Mouse (Mus musculus): ENCODE measurements around the gene Syndig1.

Syndig1 gene

DNA sequence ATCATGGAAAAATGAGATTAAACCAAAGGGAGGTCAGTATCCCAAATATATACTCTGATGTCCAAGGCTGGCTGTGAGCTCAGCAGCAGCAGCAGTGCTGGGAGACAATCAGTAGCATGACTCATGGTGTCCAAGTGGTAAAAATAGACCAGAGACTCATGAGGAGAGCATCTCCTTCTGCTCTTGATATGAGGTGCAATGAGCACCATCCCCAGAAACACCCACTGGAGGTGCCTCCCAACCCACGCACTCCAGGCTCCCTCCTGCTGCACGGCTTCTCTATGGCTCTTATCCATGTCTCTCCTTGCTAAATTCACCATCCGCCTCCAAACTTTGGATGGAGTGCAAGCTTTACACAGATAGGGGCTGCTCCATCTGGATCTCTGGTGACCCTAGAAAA, 44.3 kb downstream of the Syndig1 start:
- in situ Hi-C loops (cut with MboI, MseI): no loop called here

DNA sequence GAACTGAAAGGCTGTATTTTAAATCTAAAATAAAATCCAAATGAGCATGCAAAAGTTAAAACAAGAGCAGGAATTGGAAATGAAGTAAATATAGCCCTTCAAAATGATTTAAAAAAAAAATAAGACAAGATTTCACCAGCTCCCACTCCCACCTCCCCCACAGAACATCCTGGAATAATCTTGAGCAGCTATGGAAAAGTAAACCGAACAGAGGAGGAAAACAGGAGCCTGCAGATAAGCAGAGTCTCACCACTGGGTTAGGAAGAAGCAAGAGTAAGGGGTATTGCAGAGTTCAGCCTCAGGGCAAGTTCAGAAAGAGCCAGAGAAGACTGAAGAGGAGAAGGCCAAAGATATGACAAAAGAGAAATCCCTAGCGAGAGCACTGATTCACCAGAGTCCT, 48.9 kb downstream of the Syndig1 start:
- in situ Hi-C loops (cut with MboI, MseI): no loop called here

DNA sequence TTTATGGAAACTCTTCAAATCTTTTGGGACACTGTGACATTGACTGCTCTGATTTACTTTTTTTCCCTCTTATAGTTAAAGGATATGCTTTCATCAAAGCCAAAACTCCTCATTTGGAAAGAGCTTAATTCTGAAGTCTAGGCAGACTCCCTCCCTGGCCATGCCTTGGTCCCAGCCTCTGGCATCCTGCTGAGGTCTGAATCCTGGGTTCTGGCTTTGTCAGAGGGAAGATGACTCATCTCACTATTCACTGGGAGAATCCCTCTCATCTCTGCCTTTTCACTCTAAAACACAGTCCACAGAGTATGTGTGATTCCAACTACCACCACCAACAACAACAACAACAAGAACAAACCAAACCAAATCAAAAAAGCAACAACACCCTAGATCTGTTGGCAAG, 58.6 kb downstream of the Syndig1 start:
- in situ Hi-C loops (cut with MboI, MseI): no loop called here

DNA sequence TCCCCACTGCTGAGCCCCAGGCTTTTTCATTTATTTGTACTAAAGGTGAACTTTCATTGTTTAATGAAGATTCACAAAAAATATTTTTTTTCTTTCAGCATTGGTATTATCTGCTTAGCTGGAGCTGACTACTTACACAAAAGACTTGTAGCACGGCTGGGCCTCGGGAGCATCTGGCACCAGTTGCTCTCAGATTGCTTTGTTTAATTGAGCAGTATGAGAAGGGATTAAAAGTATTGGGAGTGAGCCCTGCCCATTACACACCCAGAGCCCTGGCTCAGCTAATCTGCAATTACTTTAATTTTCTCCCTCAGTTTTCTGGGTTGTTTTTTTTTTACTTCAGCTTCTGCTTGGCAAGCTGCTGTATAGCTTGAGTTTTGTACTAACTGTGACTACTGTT, 62.6 kb downstream of the Syndig1 start:
- in situ Hi-C loops (cut with MboI, MseI): no loop called here

DNA sequence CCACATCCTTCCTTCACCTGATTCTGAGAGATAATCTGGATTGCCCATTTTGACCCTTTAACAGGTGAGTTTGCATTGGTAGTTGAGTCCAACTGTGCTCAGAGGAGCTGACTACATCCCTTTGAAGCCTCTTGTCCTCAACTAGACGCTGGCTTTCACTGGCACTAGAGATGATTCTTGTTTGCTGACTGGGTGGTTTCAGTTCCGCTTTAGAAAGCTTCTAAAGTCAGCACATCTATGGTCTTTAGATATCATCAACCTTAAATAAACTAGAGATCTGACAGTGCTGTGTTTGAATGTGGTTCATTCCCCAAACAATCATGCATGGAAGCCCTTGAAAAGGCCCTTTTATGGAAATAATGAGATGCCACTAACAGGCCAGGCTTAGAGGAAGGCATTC, 67.3 kb downstream of the Syndig1 start:
- in situ Hi-C loops (cut with MboI, MseI): no loop called here

DNA sequence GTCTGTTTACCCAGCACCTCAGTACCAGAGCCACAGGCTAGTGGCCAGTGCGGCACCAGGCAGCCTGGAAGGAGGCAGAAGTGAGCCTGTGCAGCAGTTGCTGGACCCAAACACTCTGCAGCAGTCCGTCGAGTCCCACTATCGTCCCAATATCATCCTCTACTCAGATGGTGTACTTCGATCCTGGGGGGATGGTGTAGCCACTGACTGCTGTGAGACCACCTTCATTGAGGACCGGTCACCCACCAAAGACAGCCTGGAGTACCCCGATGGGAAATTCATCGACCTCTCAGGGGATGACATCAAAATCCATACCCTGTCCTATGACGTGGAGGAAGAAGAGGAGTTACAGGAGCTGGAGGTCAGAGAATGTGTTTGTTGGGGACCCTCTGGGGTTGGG, 70.6 kb downstream of the Syndig1 start:
- in situ Hi-C loops (cut with MboI, MseI): no loop called here

DNA sequence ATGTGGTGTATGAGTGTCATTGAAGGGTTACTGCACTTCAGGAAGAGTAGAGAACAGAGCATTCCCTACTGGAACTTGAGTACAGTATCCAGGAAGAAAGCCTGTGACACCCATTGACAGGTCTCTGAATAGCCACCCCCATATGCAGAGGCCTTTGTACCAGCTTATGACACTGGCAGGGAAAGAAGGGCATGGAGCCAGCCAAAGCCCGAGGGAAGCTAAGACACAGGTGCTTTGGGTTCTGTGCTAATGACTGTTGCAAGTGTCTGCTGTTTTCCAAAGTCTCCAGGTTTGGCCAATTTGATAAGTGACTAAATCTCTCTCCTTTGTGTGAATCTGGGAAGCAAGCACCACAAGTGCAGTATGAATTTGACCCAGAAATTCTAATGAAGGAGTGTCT, 71.6 kb downstream of the Syndig1 start:
- in situ Hi-C loops (cut with MboI, MseI): no loop called here

DNA sequence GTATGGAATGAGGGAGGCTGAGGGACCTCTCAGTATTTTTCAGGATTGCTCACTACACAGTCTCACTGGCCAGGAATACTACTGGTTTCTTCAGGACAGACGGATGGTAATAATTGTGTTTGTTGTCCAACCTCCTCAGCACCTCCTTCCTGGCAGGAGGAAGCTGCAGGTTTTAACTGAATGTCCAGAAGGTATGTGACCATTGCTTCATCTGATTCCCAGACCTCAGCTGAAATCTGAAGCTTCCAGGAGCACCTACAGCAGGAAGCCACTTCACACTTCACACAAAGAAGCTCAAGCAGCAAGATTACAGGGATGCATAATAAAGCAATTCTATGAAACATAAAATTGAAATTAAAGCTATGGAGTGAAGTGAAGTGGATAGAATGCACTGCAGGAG, 75.4 kb downstream of the Syndig1 start:
- in situ Hi-C loops (cut with MboI, MseI): no loop called here

DNA sequence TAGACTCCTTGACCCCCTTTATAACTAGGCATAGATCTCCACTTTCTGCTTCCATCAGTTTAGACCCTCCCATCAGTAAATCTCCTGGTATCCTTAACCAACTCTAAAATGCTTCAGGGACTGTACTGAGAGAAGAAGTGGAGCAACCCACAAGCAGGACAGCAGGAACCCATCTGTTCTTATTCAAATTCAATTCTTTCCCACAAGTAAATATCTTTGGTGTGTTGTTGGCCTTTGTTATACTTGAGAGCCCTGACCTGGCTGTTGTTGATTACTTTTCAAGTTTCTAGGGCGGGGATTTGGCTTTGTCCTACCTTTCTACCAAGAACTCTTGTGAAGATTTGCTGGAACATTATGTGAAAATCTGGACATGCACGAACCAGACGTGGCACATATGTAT, 77.7 kb downstream of the Syndig1 start:
- in situ Hi-C loops (cut with MboI, MseI): no loop called here

DNA sequence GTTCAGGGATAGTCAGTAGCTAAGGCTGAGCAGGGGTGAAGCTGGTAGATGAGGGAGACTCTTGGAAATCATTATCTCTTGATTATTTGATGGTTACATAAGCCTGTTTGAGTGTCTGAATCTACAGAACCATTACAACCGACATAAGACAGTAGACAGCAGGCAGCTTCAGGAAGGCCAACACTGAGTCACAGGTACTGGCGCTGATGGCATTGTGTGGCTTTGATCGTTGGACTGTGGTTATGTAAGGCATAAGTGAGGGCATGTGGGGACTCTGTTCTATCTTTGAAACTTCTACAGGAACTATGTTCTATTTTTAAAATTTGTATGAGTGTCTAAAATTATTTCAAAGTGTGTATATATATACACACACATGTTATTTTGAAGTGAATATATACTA, 88.2 kb downstream of the Syndig1 start:
- in situ Hi-C loops (cut with MboI, MseI): loop anchor here (10.0 kb wide), 1 partner anchor 258 kb away; the partner anchor contains the start of gene Gm10770

DNA sequence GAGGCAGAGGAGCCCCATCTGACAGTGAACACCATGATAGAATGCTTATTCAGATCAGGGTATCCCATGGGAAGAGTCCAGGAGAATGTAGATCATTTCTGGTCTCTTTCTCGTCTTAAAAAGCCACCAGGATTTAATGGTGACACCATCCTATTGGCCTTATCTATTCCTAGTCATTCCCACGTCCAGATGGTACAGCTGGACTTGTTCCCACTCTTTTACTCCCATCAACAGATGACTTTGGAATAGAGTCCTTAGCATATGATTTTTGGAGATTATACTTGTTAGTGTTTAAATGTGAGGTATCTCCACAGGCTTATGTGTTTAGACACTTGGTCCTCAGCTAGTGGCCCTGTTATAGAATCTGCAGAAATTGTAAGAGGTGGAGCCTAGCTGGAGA, 94.5 kb downstream of the Syndig1 start:
- in situ Hi-C loops (cut with MboI, MseI): no loop called here

DNA sequence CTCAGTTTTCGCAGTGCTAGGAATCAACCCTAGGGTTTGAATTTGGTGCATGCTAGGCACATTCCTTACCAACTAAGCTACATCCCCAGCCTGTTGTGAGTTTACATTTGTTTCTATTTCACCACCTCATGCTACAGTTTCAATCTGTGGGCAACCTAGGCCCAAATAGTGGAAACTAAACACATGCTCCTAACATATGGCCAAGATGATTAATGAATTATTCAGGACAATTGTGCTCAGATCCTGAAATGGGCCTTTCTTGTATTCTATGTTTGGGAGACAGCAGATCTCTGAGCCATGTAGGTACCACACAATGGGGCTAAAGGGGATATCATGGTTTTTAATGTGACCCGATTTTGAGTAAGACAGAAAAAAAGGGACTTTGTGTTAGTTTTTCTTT, 96.9 kb downstream of the Syndig1 start:
- in situ Hi-C loops (cut with MboI, MseI): no loop called here

DNA sequence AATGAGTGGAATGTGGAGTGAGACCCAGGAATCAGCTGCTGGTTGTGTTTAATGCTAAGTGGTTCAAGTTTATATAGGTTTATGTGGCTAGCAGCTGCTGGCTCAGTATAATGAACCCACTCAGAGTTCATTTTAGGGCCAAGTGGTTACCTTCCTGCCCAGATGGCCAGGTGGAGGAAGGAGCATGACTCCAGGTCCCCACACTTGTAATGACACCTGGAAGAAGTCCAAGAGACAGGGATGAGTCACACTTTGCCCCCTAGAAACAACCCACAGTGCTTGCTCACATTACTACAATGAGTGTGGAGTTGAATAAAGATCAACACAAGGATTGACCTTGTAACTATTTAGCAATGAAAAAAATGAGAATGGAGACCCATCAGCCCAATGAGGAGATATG, 98.0 kb downstream of the Syndig1 start:
- in situ Hi-C loops (cut with MboI, MseI): no loop called here

DNA sequence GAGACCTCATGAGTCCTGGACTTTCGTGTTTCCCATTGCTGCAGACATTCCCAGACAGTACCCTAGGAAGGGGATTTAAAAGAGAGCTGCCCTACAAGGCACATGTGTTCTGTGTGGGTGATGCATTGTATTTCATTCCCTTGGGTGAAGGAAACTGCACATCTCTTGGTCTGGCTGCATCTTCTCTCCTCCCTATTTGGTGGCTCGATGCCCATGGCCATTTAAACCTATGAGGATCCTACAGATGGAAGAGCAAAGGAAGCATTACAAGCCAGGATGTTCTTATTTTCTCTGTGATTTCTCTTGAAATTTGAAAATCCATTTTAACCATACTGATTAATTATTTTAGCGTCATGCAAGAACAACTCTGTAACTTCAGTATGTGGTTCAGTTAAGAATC, 98.5 kb downstream of the Syndig1 start:
- in situ Hi-C loops (cut with MboI, MseI): no loop called here

DNA sequence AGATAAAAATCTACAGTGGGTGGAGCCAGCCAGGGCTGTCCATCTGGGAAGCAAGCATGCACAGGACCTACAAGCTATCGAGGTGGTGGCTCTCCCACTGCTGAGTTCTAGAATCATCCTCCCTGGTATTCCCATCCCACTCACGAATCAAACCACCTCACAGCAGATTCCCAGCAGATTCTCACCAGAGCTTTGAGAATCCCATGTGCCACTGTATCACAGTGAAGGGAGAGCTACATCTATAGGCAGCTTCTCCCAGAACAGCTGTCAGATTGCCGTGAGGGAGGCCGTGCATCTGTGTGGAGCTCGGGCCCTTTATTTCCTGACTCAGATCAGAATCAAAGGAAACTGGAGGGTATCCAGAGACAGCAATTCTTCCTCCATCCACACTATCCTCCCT, 101.0 kb downstream of the Syndig1 start:
- in situ Hi-C loops (cut with MboI, MseI): no loop called here

DNA sequence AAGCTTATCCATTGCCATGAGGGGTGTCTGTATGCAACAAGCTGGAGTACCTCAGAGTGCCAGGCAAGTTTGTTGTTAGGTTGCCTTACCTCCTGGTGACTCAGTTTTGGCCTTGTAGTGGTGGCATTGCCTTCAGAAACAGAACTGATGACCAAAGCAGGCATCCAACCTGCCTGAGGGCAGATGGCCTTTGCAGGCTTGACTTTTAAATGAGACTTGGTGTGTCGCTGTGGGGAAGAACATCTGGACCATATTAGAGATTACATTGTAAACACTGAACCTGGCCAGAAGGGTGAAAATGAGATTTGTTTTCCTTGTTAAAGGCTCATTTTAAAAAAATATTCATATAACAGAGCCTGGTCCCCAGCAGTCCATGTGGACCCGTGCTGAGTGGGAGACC, 102.1 kb downstream of the Syndig1 start:
- in situ Hi-C loops (cut with MboI, MseI): no loop called here

DNA sequence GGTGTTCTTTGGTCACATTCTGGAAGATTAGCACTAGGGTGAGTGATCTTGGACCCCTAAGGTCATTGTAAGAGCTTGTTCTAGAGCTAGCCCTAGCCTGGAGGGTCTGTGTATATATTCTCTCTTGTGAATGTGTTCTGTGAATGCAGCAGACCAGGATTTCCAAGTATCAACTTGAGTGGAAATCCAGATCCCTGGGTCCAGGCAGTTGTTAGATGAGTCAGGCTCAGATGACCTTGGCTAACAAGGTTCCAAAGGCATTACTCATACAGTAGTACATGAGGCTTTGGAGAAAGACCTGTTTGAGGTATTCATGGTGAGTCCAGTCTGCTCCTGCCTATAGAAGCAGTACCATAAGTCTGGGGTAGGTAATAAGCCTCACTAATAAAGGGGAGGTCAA, 103.1 kb downstream of the Syndig1 start:
- in situ Hi-C loops (cut with MboI, MseI): no loop called here

DNA sequence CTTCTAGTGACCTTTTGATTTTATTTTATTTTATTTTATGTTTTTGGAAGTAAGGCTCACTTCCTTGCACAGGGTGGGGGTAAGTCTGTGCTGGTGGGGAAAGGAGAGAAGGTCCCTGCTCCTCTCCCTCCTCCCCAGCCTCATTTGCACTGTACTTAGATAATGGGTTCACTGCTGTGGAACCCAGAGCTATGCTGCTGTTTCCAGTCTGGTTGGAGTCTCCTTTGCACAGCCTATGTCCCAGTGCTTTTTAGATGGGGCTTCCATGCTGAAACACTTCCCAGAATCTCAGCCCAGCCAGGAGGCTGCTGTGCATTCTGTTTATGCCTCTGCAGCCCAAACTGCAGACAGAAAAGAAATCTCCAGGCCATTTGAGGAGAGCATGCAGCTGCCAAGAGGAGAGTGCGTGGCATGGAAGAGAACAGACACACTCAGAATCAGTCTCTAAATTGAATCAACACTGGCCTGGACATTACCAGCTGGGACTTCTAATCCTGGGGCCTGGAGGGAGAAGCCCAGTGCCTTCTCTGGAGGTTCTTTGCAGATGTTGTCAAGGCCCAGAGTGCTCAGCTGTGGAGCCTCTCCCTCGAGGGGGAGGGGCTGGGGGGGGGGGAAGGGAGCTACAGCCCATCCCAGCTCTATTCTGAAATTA, 104.4 kb downstream of the Syndig1 start:
- in situ Hi-C loops (cut with MboI, MseI): no loop called here

DNA sequence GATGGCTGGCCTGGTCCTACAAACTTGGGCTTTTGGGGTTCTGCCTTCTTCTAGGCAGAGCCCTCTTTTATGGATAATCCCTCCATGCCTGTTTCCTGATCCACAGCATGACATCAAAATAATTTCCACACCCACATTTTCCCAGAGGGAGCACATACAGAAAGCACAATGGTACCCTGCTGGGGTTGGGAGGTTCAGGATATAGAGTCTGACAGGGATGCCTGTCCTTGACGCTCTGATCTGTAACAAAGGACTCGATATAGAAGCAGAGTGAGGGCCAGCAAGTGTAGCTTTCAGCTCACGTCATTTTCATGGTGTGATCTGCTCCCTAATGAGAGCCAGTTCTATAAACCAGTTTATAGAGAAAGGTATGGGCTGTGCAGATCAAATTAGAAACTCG, 105.1 kb downstream of the Syndig1 start:
- in situ Hi-C loops (cut with MboI, MseI): no loop called here

DNA sequence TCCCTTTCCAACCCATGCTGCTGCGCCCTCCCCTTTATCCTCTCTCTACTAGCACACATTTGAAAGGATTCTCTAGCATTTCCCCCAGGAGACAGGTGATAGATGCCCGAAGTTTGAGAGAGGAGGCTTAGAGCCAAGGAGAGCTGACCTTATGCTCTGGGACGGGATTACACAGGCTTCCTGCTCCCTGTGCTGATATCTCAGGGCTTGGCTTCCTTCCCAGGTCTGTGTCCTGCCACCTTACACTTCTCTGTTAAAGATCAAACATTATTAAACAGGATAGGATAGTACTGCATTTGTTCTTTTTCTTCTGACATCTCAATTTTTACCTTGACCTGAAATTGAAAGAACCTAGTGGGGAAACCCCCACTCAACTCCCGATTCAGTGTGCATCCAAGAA, 109.8 kb downstream of the Syndig1 start:
- in situ Hi-C loops (cut with MboI, MseI): no loop called here

DNA sequence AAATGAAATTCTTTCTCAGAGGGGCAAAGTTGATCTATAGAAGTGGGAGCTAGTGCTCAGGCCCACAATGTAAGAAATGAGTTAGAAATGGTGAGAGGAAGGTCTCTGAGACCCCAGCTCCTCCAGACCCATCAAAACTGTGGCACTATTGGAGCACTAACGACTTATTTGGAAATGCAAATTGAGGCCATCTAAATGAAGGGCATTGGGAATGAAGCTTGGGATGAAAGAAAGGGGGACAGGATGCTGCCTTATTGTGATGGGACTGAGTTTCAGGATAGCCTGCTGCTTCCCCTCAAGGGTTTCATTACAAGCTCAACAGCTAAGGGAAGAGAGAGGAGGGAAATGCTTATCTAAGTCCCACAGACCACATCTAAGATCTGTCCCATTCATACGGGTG, 110.6 kb downstream of the Syndig1 start:
- in situ Hi-C loops (cut with MboI, MseI): no loop called here

DNA sequence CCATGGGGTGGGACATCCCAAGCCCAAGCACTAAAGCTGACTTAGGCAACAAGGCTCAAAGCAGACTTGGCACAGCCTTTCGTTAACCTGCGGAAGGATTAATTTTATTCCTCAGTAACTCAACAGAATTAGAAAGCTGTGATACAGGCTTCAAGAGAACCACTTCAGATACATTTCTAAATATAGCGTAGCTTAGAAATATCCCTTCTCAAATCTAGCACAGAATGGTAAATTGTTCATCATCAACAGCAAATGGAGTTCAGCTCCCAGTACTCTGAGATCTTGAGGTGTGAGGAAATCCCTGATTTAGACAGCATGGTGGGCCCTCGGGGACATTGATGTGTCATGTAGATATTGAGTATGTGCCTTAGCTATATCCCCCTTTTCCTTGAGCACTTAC, 121.6 kb downstream of the Syndig1 start:
- in situ Hi-C loops (cut with MboI, MseI): no loop called here

DNA sequence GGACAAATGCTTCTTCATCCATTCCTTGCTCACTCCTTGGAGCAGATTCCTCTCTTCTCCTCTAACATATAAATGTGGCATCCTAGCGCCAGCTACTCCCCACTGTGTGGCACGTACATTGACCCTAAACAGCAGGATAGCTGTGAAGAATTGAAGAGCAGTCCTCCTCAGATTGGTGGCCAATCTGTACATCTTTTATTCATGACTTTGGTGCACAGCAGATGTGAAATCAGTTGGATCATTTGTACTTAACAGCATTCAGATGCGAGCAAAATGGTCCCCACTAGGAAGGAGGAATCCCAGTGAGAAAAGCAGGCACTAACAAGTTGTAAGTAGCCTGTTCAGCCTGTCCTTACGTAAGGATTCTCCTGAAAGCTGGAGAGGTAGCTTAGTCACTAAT, 142.0 kb downstream of the Syndig1 start:
- in situ Hi-C loops (cut with MboI, MseI): no loop called here

DNA sequence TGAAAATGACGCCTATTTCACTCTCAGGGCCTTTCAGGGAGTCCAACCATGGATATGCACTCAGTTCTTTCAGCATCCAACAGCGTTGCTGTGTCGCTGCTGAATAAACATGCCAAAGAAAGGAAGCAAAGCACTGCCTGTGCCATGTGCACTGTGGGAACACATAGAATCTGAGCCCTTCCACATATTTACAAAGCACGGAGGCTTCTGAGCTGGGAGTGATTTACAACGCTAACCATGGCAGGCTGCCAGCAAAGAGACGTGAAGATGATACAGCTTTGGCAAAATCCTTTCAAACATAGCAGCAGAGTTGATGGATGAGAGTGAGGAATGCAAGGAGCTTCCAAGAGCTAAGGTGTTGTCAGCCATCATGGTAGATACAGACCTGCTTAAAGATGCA, 144.6 kb downstream of the Syndig1 start:
- in situ Hi-C loops (cut with MboI, MseI): no loop called here

Measured in T-helper 1 cell (primary cell).